Mouse (Mus musculus) CD4-positive, CD25-positive, alpha-beta regulatory T cell, adult 2 months (primary cell): ENCODE results near the gene Icmt.
A peak's percentile ranks its signal among the peaks of the same experiment; 100 is the strongest.

Experiments used
- DNase-seq: peaks from one replicate; pipeline ENCODE4 v3.0.0-alpha.2; 2012; ENCODE audit warnings: low read depth, low spot score

The Icmt gene

GRCm38 (mm10) chr4:152300375-152300774 lies 3.3 kb downstream of the Icmt start:
- DNase-seq, result no peak

- DNase-seq, result no peak
These were observed 5.0 kb downstream of the Icmt start for GRCm38 (mm10) chr4:152302012-152302411.

- no peak for DNase-seq
These were observed 6.1 kb downstream of the Icmt start for GRCm38 (mm10) chr4:152303172-152303571.

GRCm38 (mm10) chr4:152304685-152305084 lies 7.7 kb downstream of the Icmt start:
- DNase-seq, result no peak

- no peak for DNase-seq
These were observed 9.0 kb downstream of the Icmt start for GRCm38 (mm10) chr4:152305991-152306390.

- DNase-seq, result no peak
These were observed 10.5 kb downstream of the Icmt start for GRCm38 (mm10) chr4:152307542-152307941.

- no peak for DNase-seq
These were observed 15.2 kb downstream of the Icmt start for GRCm38 (mm10) chr4:152312186-152312585.

GRCm38 (mm10) chr4:152313211-152313632 lies 16.2 kb downstream of the Icmt start:
- DNase-seq, result peak; percentile 42

GRCm38 (mm10) chr4:152313934-152314333 lies 16.9 kb downstream of the Icmt start:
- peak; percentile 37 for DNase-seq

- no peak for DNase-seq
These were observed 18.6 kb downstream of the Icmt start for GRCm38 (mm10) chr4:152315498-152316213.

- no peak for DNase-seq
These were observed 20.6 kb downstream of the Icmt start for GRCm38 (mm10) chr4:152317631-152318033.

GRCm38 (mm10) chr4:152318517-152319234 lies 21.6 kb downstream of the Icmt start, which contains the start of gene Rnf207:
Gene Rnf207 (minus strand): TSS chr4:152318993.
- DNase-seq, result peak; percentile 71

GRCm38 (mm10) chr4:152321464-152321863 lies 24.4 kb downstream of the Icmt start:
- no peak for DNase-seq

GRCm38 (mm10) chr4:152324641-152325562 lies 27.9 kb downstream of the Icmt start:
- DNase-seq, result no peak

GRCm38 (mm10) chr4:152325574-152326411 lies 28.8 kb downstream of the Icmt start, which contains the start of gene Rpl22:
Gene Rpl22 (plus strand): TSS chr4:152325742.
- peak; percentile 98 for DNase-seq

GRCm38 (mm10) chr4:152326543-152326942 lies 29.5 kb downstream of the Icmt start:
- no peak for DNase-seq

- DNase-seq, result peak; percentile 62
These were observed 31.7 kb downstream of the Icmt start for GRCm38 (mm10) chr4:152328691-152329090.

GRCm38 (mm10) chr4:152332952-152333351 lies 35.9 kb downstream of the Icmt start:
- DNase-seq, result peak; percentile 73

- no peak for DNase-seq
These were observed 36.6 kb downstream of the Icmt start for GRCm38 (mm10) chr4:152333587-152333986.

GRCm38 (mm10) chr4:152337772-152338171 lies 40.7 kb downstream of the Icmt start:
- DNase-seq, result no peak
